Mouse (Mus musculus): ENCODE data around the gene Treml2.

DNA sequence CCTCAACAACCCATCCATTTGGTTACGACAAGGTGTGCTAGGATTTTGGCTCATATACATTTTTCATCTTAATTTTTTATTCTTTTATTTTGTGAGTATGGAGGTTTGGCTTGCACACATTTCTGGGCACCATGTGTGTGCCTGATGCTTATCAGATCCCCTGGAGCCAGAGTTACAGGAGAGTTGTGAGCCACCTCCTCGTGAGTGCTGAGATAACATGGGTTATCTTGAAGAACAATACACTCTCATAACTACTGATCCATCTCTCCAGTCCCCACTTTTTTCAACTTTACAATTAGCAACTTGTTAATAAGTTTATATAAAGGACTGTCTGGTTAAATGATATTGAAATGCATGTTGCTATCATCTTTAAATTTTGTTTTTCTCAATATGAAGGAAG is 22.0 kb downstream of the Treml2 start:
- TF ChIP-seq POLR2A (IDR thresholded peaks at IDR 0.05; ENCODE audit: control insufficient read depth, low read depth, low read length) (no peak), CTCF (IDR thresholded peaks at IDR 0.05; ENCODE audit: control insufficient read depth, insufficient read depth, insufficient replicate concordance, low read depth, low read length) (no peak)

Data from testis, adult 2 months (tissue).